Mouse (Mus musculus) gastrocnemius, postnatal 4 days (tissue): ENCODE data around the gene Chst10. TPM values are rescaled to one million over a fixed set of nuclear protein-coding genes. Genes with fewer than 3 reads are reported as not detected.

Experiments
- DNase-seq, 2 experiments: peaks; one replicate each; pipeline ENCODE4 v3.0.0; 2021 to 2022; ENCODE audit warnings: low spot score in 2 of 2, mixed read lengths in 2 of 2
- long read RNA-seq, 2 experiments: library from polyadenylated mRNA; stranded (forward); transcript quantifications; one replicate each; pipeline ENCODE4 v2.0.0; 2021
- total RNA-seq, 2 experiments: library from RNA; stranded (reverse); gene quantifications; 2 replicates each; pipeline ENCODE4 v1.2.3; 2021

The Chst10 gene
- total RNA-seq = 1 to 10 TPM; 1.6 to 1.7 TPM
- long read RNA-seq, experiment 1, partial matches to known transcripts = 0 of 3 reads
- long read RNA-seq, experiment 1, other reads (novel, unspliced or antisense) = 1 of 3 reads
- long read RNA-seq, experiment 2, partial matches to known transcripts = 0 of 2 reads
- long read RNA-seq, experiment 2, other reads (novel, unspliced or antisense) = 0 of 2 reads

- peak; percentile 48 to 53 for DNase-seq
Observed at GRCm38 (mm10) chr1:38897431-38898248, at the start of gene Chst10. Chst10 (minus strand) TSS chr1:38898161.

GRCm38 (mm10) chr1:38939608-38940007 lies 41.6 kb upstream of the Chst10 start:
- peak in 1 of 2 experiments; percentile 20 for DNase-seq

GRCm38 (mm10) chr1:38938849-38939248 lies 40.9 kb upstream of the Chst10 start, which contains the start of gene Nms:
Nms (plus strand) TSS chr1:38939149.
- no peak for DNase-seq

GRCm38 (mm10) chr1:38936780-38937179 lies 38.8 kb upstream of the Chst10 start:
- DNase-seq = no peak

- DNase-seq = no peak
Observed at GRCm38 (mm10) chr1:38934668-38935067, 36.7 kb upstream of the Chst10 start.

GRCm38 (mm10) chr1:38930767-38931166 lies 32.8 kb upstream of the Chst10 start:
- DNase-seq = no peak

- no peak for DNase-seq
Observed at GRCm38 (mm10) chr1:38929468-38929867, 31.5 kb upstream of the Chst10 start.

GRCm38 (mm10) chr1:38928996-38929395 lies 31.0 kb upstream of the Chst10 start:
- DNase-seq = no peak

- DNase-seq = no peak
Observed at GRCm38 (mm10) chr1:38903985-38904384, 6.0 kb upstream of the Chst10 start.

GRCm38 (mm10) chr1:38902571-38902970 lies 4.6 kb upstream of the Chst10 start:
- DNase-seq = no peak

- no peak for DNase-seq
Observed at GRCm38 (mm10) chr1:38893081-38893480, 4.9 kb downstream of the Chst10 start.

- DNase-seq = no peak
Observed at GRCm38 (mm10) chr1:38891444-38891843, 6.5 kb downstream of the Chst10 start.

GRCm38 (mm10) chr1:38888803-38889202 lies 9.2 kb downstream of the Chst10 start:
- no peak for DNase-seq

- DNase-seq = no peak
Observed at GRCm38 (mm10) chr1:38887011-38887410, 10.9 kb downstream of the Chst10 start.

- no peak for DNase-seq
Observed at GRCm38 (mm10) chr1:38886602-38887001, 11.4 kb downstream of the Chst10 start.

GRCm38 (mm10) chr1:38885956-38886355 lies 12.0 kb downstream of the Chst10 start:
- no peak for DNase-seq

GRCm38 (mm10) chr1:38883766-38884165 lies 14.2 kb downstream of the Chst10 start:
- no peak for DNase-seq

- no peak for DNase-seq
Observed at GRCm38 (mm10) chr1:38882746-38883145, 15.2 kb downstream of the Chst10 start.

- DNase-seq = no peak
Observed at GRCm38 (mm10) chr1:38881366-38881765, 16.6 kb downstream of the Chst10 start.

GRCm38 (mm10) chr1:38876671-38877382 lies 21.1 kb downstream of the Chst10 start:
- DNase-seq = no peak

- DNase-seq = no peak
Observed at GRCm38 (mm10) chr1:38873911-38874310, 24.1 kb downstream of the Chst10 start.

- no peak for DNase-seq
Observed at GRCm38 (mm10) chr1:38871834-38872233, 26.1 kb downstream of the Chst10 start.
